Mouse (Mus musculus) frontal cortex, postnatal 10 days (tissue): ENCODE measurements around the gene Nsl1.

ENCODE experiments used
- DNase-seq, 2 experiments: peaks; one replicate each; pipeline ENCODE4 v3.0.0; 2022; ENCODE audit warnings: low spot score in 2 of 2, mixed read lengths in 1 of 2

Gene Nsl1

GRCm38 (mm10) chr1:191093578-191093977 lies 30.8 kb downstream of the Nsl1 start:
- no peak for DNase-seq

- peak in 1 of 2 experiments; percentile 23 for DNase-seq
These were observed 32.2 kb downstream of the Nsl1 start for GRCm38 (mm10) chr1:191095019-191095418.

GRCm38 (mm10) chr1:191096871-191097681 lies 34.3 kb downstream of the Nsl1 start:
- no peak for DNase-seq

- DNase-seq, result peak in 1 of 2 experiments; percentile 22
These were observed 35.3 kb downstream of the Nsl1 start, which contains the start of gene Batf3 for GRCm38 (mm10) chr1:191097802-191098747. Batf3 (plus strand) TSS chr1:191097847.

GRCm38 (mm10) chr1:191099114-191099513 lies 36.3 kb downstream of the Nsl1 start:
- DNase-seq, result no peak

GRCm38 (mm10) chr1:191099772-191100291 lies 37.0 kb downstream of the Nsl1 start:
- no peak for DNase-seq

- DNase-seq, result no peak
These were observed 40.0 kb downstream of the Nsl1 start for GRCm38 (mm10) chr1:191102730-191103370.

GRCm38 (mm10) chr1:191105246-191105645 lies 42.4 kb downstream of the Nsl1 start:
- no peak for DNase-seq

- no peak for DNase-seq
These were observed 44.5 kb downstream of the Nsl1 start for GRCm38 (mm10) chr1:191107306-191107705.

GRCm38 (mm10) chr1:191109907-191110306 lies 47.1 kb downstream of the Nsl1 start:
- no peak for DNase-seq

GRCm38 (mm10) chr1:191111146-191111545 lies 48.3 kb downstream of the Nsl1 start:
- no peak for DNase-seq

- no peak for DNase-seq
These were observed 52.1 kb downstream of the Nsl1 start for GRCm38 (mm10) chr1:191114868-191115267.

GRCm38 (mm10) chr1:191115514-191116238 lies 52.9 kb downstream of the Nsl1 start:
- DNase-seq, result no peak

- no peak for DNase-seq
These were observed 59.9 kb downstream of the Nsl1 start for GRCm38 (mm10) chr1:191122744-191123143.

- DNase-seq, result no peak
These were observed 60.9 kb downstream of the Nsl1 start for GRCm38 (mm10) chr1:191123696-191124095.

GRCm38 (mm10) chr1:191124288-191124687 lies 61.5 kb downstream of the Nsl1 start:
- no peak for DNase-seq

GRCm38 (mm10) chr1:191125811-191126638 lies 63.2 kb downstream of the Nsl1 start:
- DNase-seq, result peak in 1 of 2 experiments; percentile 52

GRCm38 (mm10) chr1:191131692-191132091 lies 68.9 kb downstream of the Nsl1 start:
- DNase-seq, result no peak

- DNase-seq, result no peak
These were observed 69.4 kb downstream of the Nsl1 start for GRCm38 (mm10) chr1:191132240-191132639.

GRCm38 (mm10) chr1:191132934-191133333 lies 70.1 kb downstream of the Nsl1 start:
- no peak for DNase-seq
